Mouse (Mus musculus) left cerebral cortex, postnatal 10 days (tissue): ENCODE measurements around the gene 1700042G07Rik. TPM values are rescaled to one million over a fixed set of nuclear protein-coding genes. Genes with fewer than 3 reads are reported as not detected.

Experiments
- DNase-seq, 2 experiments: peaks; one replicate each; pipeline ENCODE4 v3.0.0; 2021 to 2022; ENCODE audit warnings: low spot score in 2 of 2, mixed read lengths in 1 of 2; ENCODE audit errors: extremely low spot score in 1 of 2
- intact Hi-C: fragments of 180-260 bp; cut with DNase I; formaldehyde crosslinking; loops from one replicate; pipeline ENCODE4 v1.15.1; 2025
- total RNA-seq, 2 experiments: library from RNA; stranded (reverse); gene quantifications; 2 replicates each; pipeline ENCODE4 v1.2.3; 2021

Gene 1700042G07Rik
- total RNA-seq = not detected

DNA sequence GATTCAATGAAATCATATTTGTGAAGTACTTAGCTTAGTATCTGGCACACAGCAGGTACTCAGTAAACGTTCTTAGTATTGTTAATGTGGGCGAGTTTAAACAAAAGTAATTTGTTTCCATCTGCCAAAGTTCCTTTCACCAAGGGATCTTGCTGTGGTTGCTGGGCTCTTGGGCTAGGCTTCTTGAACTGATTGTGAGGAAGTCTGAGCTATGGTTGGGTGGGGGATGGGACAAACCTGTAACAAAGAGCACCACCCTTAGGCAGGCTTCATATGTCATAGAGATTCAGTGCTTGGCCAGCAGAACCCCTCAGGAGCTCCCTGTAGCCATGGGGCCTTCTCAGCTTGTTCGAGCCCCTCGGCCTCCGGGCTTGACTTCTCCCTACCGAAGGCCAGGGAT is at the start of gene 1700042G07Rik, which contains the start of gene Gm49337:
Gene 1700042G07Rik, plus strand, starts transcription at position 301 of the 400 bp plus-strand sequence.
Gene Gm49337, plus strand, starts transcription at position 313 of the 400 bp plus-strand sequence.
- intact Hi-C loops = loop anchor here (10.0 kb wide), 1 partner anchor 232 kb away; no protein-coding TSS in a partner anchor
- DNase-seq = no peak

DNA sequence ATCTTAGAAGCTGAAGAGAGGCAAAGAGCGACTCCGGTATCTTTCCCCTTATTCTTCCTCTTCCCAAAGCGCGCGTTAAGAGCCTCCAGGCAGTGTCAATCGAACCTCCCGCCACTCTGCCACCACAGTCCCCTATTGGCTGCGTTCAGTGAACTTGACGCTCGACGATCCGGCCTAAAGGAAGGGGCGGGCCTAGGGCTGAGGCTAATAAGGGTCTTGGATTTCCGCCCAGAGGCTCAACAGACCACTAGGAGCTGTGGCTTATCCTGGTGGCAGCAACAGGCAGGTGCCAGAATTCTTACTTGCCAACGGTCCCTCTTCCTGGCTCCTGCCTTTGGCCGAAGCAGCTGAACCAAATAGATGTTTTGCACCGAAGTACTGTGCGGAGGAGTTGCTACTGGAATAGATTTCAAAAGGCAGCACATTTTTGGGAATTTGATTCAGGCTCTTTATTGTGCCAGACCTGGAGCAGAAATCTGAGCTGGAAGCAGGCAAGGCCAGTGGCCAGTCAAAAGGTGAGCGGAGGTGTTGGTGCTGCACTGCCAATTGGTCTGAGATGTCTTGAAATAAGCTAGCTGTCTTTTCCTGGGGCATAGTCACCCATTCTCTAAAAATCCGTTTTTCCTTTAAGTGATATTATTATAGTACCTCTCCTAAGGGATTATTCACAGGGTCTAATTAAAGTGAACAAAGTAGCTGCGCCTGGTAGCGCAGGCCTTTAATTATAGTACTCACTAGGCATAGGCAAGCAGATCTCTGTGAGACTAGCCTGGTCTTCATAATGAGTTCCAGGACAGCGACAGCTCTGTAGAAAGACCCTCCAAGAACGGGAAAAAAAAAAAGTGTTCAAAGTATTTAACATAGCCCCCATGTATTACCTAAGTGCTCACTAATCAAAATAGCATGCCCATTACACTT is 49.3 kb upstream of the 1700042G07Rik start, which contains the start of the genes Rad54l and Pomgnt1:
Gene Rad54l, minus strand, starts transcription at position 89 of the 918 bp plus-strand sequence.
Gene Pomgnt1, plus strand, starts transcription at position 239 of the 918 bp plus-strand sequence.
- peak; percentile 74 to 91 for DNase-seq
- intact Hi-C loops = no loop called here

DNA sequence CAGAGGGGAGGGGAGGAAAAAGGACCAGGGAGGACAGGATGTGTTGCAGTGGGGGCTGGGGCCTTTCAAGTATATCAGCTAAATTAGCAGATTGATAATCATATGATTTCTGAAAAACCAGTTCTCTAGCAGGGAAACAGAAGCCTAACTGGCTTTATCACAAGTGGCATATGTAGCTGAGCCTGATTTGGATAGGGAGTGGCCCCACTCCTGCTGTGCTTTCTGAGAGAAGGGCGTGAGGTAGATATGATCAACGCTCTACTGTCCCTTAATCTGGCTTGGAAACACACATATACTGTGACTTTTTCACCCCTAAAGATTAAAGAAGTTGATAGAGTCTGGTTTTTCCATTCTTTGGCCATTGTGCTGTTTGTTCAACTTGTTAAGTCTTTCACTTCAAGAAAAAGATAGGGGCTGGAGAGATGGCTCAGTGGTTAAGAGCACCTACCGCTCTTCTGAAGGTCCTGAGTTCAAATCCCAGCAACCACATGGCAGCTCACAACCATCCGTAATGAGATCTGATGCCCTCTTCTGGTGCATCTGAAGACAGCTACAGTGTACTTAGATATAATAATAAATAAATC is 47.3 kb upstream of the 1700042G07Rik start:
- no peak for DNase-seq
- intact Hi-C loops = no loop called here

DNA sequence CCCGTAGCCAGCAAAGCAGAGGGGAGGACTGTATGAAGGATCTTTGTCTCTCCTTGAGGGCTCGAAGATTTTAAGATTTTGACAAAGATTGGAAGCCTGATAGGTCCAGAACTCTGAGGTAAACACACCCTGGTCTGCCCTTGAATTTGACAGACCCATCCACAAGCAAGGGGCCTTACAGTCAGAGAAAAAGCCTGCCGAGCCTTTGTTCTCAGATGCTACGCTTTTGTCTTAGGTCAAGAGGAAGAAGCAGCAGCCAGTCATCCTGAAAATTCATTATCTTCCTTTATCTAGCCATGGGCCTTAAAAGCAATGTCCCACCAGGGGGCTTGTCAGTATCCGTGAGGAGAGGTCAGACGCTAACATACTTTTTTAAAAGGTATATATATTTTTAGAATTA is 45.2 kb upstream of the 1700042G07Rik start:
- intact Hi-C loops = no loop called here
- DNase-seq = no peak

DNA sequence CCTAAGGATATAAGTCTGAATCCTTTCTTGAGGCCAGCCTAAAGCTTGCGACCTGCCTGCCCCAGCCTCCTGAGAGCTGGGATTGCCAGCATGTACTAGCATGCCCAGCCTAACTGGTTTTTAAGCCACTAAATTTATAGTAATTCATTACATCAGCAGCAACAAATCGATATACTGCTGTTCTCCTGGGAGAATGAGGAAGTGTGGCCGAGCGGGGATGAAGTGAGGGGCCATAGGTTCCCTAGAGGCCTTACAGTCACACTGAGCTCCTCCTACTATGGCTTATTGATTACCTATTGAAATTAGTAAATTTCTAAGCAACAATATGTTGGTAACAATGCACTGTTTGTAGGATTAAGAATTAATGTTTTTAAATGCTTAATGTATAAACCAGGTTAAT is 40.0 kb upstream of the 1700042G07Rik start:
- DNase-seq = no peak
- intact Hi-C loops = no loop called here

DNA sequence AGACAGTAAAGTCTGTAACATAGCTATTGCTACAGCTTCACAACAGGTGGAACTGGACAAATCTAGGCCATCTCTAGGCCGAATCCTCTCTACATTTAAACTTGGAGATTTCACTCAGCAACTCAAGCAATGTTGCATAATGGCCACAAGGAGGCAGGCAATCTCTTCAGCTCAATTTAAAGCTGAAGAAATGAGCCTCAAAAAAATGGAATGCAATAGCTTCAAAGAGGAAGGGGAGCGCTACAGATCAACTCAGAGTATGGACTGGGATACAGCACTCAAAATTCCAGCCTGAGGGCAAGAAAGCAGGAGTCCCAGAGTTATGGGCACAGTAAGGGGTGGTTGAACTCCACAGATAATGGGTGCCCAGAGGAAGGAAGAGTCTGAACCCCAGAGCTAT is 38.2 kb upstream of the 1700042G07Rik start:
- intact Hi-C loops = no loop called here
- DNase-seq = no peak

- DNase-seq = no peak
- intact Hi-C loops = no loop called here
Observed at GRCm38 (mm10) chr4:116137421-116137996, 35.7 kb upstream of the 1700042G07Rik start.

DNA sequence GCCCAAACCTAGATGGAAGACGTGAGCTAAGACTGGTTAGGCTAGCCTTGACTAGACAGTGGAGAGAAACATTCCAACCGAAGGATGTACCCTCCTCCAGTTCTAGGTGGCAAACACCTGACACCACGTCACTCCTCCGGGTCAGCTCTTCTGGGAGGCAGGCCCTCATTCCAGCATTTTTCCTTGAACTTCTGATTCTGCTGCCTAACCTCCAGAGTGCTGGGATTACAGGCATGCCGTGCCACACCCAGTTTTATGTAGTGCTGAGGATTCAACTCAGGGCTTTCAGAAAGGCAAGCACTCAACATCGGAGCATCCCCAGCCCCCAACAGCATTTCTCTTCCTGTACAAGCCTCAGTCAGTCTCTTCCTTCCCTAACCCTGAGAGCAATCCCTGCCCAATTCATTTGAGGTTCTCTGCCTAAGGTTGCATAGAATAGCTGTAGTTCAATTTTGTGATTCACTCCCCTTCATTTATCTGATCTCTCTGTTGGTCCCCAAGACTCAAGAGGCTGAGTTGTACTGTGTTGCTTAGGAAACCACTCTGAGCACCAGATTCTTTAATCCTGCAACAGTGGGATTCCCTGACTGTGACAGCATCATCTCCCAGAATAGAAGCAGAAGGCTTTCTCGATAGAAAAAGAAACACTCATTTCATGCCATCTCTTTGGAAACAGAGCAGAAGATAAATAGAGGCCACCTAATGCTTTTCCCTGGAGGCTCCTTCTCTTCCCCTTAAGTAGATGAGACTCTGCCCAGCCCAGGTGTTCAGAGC is 32.2 kb upstream of the 1700042G07Rik start:
- intact Hi-C loops = no loop called here
- DNase-seq = peak in 1 of 2 experiments; percentile 52

GRCm38 (mm10) chr4:116141736-116142135 is 31.4 kb upstream of the 1700042G07Rik start:
- no peak for DNase-seq
- intact Hi-C loops = no loop called here

- DNase-seq = no peak
- intact Hi-C loops = no loop called here
Observed at GRCm38 (mm10) chr4:116142269-116142668, 30.9 kb upstream of the 1700042G07Rik start.

GRCm38 (mm10) chr4:116143317-116143811 is 29.8 kb upstream of the 1700042G07Rik start:
- intact Hi-C loops = no loop called here
- DNase-seq = peak in 1 of 2 experiments; percentile 30

DNA sequence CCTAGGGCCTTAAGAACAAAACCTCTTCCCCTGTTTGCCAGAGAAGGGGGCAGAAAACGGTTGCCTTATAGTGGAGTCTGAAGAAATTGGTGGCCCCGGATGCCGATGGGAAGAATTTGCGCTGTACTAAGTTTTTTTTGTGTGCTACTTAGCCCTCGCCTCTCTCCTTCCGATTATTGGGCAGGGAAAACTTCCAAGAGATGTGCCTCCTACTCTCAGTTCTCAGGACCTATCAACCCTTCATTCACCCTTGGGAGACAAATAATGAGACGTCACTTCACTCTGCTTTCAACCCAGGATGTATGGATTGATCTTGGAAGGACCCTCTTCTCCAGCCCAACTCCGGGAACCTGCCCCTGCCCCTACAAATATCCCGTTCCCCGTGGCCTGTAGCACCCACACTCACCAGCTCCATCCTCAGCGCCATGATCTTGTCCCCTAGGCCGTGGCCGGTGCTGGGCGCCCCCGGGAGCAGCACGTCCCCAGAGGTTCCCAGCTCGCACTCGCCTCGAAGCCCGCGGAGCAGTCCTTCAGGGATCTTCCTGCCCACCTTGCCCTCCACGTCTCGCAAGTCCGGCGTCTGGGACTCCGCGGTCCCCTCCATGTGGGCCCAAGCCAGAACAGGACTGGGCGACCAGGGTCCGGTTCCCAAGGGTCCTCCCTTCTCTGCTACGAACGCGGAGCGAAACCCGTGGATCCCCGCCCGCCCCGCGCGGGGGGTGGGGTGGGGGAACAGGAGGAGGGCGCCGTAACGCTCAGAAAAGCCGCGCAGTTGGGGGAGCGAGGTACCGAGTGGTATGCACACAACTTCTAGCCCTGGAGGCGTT is 29.1 kb upstream of the 1700042G07Rik start:
- DNase-seq = peak; percentile 50 to 85
- intact Hi-C loops = no loop called here

GRCm38 (mm10) chr4:116149812-116150155 is 23.4 kb upstream of the 1700042G07Rik start:
- no peak for DNase-seq
- intact Hi-C loops = no loop called here

GRCm38 (mm10) chr4:116150156-116150861 is 22.9 kb upstream of the 1700042G07Rik start:
- peak in 1 of 2 experiments; percentile 85 for DNase-seq
- intact Hi-C loops = no loop called here

- intact Hi-C loops = no loop called here
- DNase-seq = no peak
Observed at GRCm38 (mm10) chr4:116150862-116151221, 22.3 kb upstream of the 1700042G07Rik start.

GRCm38 (mm10) chr4:116151238-116151637 is 21.9 kb upstream of the 1700042G07Rik start, which contains the start of gene Lurap1:
Gene Lurap1 (minus strand): TSS chr4:116151338.
- no peak for DNase-seq
- intact Hi-C loops = no loop called here

- intact Hi-C loops = no loop called here
Observed at GRCm38 (mm10) chr4:116152702-116153101, 20.5 kb upstream of the 1700042G07Rik start.

More at GRCm38 (mm10) chr4:116152702-116153101, 20.5 kb upstream of the 1700042G07Rik start:
- DNase-seq = no peak
